Mouse (Mus musculus): ENCODE measurements around the gene Pde4c. TPM values are rescaled to one million over a fixed set of nuclear protein-coding genes. Genes with fewer than 3 reads are reported as not detected.

Gene Pde4c
- total RNA-seq, 2 experiments from 2014 or later = 0.74 to 1.0 TPM

DNA sequence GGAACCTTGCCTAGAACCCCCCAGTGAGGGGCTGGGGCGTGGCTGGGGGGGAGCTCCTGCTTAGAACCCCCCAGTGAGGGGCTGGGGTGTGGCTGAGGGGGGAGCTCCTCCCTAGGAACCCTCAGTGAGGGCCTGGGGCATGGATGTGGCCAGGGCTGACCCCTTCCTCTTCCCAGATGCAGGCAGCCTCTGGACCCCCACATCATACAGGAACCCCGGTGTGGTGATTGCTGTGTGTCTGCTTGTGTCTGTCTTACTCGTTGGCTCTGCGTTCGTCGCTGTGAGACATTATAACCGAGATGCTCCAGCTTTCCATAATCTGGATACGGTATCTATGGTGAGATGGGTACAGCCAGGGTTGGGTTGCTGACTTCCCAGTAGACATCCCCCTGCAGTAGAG, 1.9 kb upstream of the Pde4c start:
- no peak for DNase-seq

DNA sequence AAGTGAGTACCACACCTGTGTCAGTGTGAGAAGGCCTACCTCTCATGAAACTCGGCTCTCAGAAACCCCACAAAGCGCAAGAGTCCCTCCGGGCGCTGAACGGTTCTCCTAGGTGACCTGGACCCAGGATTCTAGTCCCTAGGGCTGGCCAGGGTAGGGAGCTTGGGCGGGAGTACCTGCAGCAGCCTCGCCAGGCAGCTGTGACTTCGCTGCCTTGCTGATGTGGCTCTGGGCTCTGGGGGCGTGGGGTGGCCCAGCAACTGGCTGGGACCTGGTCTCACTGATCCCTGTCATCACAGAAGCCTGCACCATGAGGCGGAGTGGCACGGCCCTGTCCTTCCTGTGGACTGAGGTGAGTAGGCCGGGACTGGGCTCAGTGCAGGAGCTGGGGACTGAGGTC, 696 bp downstream of the Pde4c start:
- DNase-seq = no peak

DNA sequence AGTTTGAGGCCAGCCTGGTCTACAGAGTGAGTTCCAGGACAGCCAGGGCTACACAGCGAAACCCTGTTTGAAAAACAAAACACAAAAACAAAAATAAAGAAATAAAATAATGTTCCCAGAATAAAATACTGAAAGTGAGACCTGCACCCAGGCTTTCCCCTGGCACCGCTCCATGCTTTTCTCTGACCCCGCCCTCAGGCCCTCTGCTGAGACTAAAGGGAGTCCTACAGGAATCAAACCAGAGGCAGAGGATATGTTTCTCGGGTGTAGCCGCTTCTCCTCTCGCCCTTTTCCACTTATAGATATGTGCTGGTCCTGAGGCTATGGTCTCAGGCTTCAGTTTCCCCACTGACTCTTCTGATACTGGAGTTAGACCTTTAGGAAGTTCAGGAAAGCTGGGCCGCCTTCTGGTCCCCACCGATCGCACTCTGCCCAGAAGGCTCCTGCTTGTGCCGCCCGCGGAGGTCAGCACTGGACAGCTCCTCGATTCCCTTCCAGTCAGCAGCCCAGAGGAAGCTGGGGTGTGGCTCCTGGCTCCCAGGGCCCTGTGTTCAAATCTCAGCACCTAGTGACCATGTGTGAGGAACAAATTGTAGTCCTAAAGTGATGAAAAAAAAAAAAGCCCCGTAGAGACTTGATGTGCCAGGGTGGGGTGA, 2.4 kb downstream of the Pde4c start:
- DNase-seq = peak; percentile 63

DNA sequence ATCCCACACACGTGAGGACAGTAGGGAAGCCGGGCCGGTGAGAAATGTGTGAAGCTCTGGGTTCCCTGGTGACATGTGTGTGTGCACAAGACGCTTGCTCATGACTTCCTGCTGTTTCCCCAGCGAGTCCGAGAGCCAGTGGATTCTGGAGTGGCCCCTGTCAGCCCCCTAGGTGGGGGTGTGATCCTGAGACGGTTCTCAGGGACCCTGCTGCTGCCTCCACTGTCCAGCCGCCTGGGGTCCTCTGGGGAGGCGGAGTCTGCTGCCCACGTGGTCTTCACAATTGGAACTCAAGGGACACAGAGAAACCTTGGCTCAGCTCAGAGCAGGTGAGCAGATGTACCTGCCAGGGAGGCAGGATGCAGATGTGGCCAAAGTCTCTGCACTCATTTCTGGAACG, 3.2 kb downstream of the Pde4c start:
- no peak for DNase-seq

DNA sequence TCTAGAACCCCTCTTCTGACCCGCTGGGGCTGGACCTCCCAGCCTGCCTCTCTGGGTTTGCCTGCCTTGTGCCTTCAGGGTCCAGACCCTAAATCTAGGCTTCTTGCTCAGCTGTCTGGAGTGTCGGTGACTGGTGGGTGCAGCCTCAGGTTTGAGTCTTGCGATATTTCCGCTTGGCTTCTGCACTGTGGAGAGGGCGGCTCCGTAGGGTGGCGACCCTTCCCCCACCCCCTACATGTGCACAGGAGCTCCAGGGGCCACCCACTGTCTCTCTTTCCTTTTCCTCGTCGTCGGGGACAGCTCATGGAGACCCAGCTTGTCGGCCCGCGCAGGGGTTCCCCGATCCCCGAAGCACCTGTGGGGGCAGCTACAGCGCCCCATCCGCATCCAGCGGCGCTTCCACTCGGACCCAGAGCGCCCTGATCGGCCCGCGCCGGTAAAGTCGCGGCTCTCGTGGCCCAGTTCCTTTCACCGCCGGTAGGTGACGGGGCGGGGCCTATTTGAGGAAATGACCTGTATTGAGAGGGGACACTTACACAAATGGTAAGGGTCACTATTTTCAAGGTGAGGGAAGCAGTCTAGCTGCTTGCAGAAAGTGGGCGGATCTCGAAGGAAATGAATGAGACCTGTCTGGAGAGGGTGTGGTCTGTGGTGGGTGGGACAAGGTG, 6.4 kb downstream of the Pde4c start:
- no peak for DNase-seq

DNA sequence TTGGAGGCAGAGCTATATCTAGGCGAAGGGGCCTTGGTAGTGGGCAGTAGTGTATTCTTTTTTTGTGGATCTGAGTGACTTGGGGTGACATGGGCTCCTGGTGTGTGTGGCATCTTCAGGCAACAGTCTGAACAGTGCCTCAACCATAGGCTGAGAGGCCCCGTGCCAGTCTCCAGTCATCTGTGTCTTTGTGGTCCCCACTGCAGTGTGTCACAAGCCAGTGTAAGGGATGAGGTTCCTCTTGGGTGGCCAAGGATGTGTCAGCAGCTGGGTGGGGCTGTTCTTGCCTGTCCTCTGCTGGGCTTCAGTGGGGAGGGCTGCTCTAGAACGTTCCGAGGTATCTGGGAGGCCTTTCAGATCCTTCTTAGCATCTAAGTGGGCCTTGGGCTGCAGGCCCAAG, 7.4 kb downstream of the Pde4c start:
- no peak for DNase-seq

DNA sequence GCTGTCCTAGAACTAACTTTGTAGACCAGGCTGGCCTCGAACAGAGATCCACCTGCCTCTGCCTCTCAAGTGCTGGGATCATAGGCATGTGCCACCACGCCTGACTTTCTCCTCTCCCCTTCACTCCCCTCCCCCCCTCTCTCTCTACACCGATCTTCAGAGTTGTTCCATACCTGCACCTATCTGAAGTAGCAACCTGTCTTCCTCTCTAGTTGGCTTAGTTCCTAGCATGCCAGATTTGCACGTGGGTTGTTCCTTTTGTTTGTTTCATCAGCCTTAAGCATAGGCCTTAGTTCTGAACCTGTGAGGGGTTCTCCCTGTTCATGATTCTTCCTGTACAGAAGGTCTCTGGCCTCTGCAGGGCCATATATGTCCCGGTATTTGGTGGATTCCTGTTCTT, 14.2 kb downstream of the Pde4c start:
- DNase-seq = no peak

DNA sequence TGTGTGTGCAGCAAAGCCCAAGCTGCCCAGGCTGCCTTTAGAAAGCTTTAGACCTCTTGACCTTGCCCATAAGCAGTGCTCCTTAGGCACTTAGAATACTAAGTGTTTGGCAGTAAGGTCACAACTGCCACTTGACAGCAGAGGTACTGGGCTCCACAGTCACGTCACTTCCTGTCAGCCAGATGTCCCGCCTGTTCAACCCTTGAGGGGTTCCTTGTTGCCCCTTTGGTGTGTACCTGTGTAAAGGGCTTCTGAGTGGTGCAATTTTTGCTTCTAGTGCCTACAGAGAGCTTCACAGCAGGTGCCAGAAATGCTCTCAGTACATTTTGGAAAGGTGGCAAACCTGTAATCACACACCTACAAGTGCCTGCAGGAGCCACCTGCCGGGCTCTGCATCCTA, 14.7 kb downstream of the Pde4c start:
- DNase-seq = no peak

DNA sequence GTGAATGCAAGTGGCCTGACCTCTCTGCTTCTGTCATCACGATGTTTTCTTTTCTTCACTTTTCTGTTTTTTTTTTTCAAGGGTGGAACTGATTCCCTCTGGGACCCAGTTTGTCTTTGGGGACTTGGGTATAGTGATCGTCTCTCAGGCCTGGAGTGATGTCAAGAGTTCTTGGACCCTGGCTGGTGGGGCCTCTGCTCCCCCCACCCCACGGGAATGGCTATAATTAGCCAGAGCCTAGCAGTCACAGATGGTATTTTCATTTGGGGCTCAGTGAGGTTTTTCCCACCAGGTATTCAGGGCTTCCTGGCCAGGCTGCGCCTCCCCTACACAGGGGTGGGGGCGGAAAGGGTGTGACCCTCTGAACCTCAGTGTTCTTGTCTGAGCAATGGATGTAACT, 18.1 kb downstream of the Pde4c start:
- no peak for DNase-seq

DNA sequence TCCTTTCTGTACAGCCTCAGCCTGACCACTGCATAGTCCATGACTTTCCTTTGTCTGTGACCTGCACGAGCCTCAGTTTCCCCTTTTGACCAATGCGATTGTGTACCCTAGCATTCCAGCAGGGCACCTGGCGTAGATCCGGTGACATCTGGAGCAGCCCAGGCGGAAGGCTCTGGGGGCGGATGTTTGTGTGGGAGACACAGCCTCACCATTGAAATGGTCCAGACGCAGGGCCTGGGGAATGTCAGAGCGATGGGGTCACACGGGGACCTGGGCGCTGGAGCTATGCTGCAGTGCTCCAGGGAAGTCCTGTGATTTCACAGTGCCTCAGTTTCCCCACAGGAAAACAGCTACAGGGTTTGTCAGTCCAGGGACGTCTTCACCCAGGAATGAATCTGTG, 18.7 kb downstream of the Pde4c start:
- peak; percentile 17 for DNase-seq

DNA sequence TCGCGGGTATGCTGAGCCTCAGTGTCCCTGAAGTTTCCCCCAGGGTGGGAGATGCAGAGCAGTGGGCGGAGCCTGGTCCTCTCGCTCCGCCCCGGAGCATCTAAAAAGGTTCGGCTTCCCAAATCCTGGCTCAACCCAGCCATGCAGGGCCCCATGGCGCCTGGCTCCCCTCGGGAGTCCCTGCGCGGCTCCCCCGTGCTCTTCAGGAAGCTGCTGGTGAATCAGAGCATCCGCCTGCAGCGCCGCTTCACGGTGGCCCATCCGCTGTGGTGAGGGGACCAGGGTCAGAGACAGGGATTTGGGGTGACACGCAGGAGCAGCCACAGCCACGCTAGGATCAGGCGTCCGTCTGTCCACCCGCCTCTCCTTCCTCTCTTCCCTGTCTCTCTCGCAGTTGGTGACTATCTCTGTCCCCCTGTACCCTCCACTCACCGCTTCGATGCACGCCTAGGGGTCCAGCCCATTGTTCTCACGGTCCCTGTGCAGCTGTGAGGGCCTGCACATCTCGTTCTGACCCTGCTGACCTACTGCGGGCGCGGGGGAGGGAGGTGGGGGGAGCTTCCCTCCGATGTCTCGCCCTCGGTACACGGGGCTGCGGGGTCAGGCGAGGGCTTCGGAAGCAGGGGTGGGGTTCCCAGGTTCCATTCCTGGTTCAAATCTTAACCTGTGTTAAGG, 19.6 kb downstream of the Pde4c start:
- DNase-seq = peak; percentile 43

DNA sequence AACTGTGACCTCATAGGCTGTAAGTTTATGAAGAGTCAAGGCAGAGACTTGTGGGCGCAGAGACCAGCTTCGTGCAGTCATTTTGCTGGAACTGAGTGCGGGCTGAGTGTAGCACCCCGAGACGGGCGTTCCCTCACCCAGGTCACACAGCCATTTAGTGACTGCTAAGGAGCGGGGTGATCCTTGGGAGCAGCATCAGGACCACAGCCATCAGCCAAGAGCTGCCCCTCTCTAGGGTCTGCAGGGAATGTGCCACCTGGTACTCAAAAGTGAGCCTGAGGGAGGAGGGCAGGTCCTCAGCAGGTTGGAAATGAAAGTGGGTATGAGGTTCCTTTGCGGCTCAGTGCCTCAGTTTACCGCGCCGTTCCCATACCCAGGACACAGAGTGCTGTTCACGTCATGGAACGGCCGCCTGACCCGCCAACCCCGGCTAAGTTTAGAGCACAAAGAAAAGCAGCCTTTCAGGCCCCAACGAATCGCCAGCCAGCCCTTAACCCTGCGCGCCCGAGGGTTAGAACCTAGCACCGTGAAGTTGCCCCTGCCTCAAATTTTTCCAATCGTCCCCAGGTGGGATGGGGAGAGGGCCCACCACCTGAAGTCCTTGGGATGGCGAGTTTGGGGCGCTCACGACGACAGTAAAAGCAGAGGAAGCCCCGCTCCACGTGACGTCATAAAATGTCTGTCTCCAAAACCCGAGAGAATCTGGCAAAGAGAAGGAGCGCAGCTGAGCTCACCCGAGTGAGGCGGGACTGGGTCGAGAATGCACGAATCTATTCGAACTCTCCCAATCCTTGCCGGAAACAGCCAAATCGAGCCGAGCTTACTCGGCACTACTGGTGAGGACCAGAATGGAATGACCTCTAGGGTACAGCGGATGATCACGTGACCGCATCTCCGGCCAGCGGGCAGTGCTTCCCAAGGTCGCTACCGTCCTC, 20.4 kb downstream of the Pde4c start:
- DNase-seq = peak; percentile 62

DNA sequence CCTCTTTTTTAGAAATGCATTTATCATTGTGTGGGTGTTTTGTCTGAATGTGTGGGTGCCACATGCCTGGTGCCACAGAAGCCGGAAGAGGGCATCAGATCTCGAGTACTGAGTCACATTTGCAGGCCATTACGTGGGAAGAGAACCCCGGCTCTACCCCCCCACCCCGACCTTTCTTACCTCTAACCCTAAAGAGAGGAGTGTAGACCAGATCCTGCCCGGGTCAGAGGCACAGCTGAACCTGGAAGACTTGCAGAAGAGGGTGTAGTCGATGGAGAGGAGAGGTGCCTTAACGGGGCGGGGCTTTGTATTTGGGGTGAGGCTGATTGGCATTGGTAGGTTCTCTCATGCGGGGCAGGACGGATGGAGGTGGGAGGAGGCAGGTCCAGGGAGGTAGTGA, 21.3 kb downstream of the Pde4c start:
- DNase-seq = no peak

DNA sequence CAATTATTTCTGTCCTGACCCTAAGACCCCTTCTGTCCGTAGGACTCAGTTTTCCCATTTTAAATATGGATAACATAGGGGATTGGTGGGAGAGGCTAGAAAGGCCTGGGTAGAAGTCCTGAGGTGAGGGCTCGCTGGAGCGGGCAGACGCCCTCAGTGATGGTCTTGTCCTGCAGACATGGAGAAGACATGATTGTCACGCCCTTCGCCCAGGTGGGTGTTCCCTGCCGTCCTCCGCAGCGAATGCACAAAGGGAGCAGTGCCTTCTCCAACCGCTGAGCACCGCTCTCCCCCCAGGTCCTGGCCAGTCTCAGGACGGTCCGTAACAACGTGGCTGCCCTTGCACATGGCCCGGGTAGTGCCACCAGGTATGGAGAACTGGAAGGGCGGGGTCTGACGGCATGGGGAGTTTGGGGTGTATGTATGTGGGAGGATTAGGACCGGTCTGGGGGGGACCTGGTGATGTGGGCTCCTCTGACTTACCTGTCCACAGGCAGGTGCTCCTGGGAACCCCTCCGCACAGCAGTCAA, 22.2 kb downstream of the Pde4c start:
- no peak for DNase-seq

DNA sequence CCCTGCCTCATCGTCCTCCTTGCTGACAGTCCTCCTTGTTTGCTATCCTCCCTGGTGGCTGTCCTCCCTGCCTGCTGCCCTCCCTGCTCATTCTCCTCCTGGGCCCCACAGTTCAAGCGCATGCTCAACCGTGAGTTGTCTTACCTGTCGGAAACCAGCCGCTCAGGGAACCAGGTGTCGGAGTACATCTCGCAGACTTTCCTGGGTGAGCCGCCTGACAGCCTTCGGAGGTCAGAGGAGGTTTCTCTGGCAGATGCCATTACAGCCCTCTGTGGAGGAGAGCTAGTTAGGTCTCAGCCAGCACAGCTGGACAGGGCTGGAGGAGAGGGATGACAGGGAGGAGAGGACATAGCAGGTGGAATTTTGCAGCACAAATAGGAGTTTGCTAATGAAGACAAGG, 23.2 kb downstream of the Pde4c start:
- DNase-seq = no peak

DNA sequence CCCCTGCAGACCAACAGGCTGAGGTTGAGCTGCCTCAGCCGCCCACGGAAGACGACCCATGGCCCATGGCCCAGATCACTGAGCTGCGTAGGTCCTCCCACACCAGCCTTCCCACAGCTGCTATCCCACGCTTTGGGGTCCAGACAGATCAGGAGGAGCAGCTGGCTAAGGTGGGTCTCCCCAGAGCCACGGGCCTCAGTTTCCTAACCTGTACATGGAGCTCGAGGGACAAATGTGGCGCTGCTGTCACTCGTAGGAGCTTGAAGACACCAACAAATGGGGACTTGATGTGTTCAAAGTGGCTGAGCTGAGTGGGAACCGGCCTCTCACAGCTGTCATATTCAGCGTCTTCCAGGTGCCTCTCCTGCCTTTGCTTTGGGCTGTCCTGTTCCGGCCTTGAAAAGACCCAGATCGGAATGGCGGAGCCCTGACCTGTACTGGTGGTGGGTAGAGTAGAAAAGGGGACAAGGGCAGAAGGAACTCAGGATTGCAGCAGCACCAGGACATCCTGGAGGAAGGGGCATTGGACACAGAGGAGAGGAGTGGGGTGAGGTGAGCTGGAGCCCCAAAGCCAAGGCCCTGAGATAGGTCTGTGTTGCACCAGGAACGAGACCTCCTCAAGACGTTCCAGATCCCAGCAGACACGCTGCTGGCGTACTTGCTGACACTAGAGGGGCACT, 23.8 kb downstream of the Pde4c start:
- DNase-seq = no peak

DNA sequence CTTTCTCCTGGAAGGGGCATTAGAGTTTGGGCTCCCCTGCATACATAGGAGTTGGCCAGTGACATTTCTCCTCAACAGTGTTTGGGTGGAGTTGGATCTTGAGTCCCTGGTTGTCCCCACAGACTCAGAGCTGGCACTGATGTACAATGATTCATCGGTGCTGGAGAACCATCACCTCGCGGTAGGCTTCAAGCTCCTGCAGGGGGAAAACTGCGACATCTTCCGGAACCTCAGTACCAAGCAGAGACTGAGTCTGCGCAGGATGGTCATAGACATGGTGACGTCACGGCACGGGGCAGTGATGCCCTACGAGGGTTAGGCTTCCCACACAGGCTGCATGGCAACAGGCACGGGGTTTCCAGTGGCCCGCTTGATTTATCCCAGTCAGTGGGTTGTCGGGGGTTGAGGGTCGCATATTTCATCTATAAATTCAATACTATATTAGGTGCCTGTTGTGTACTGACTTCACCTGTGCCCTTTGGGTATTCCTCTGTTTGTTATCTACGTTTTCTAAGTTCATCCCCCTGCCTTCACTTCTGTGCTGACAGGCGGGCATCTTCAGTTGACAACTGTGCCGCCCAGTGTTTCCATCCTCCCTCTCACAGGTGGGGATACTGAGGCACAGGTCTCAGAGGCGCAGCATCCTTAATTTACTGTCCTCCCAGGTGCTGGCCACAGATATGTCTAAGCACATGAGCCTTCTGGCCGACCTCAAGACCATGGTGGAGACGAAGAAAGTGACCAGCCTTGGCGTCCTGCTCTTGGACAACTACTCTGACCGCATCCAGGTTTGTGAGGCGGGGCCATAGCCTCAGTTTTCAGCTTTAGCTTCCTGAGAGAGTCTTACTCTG, 25.0 kb downstream of the Pde4c start:
- DNase-seq = no peak

DNA sequence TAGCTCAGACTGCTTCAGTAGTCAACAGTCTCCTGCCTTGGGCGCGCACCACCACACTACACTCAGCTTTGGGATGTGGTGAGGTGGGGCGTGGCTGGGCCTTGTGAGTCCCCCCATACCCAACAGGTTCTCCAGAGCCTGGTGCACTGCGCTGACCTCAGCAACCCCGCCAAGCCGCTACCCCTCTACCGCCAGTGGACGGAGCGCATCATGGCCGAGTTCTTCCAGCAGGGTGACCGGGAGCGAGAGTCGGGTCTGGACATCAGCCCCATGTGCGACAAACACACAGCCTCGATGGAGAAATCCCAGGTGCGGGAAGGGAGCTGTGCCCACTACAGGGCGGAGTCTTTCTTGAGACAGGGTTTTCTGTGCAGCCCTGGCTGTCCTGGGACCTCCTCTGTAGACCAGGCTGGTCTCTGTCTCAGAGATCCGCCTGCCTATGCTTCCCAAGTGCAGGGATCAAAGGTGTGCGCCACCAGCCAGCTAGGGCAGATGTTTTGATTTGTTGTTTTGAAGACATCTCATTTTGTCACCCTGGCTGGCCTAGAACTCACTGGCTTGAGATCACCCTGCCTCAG, 25.7 kb downstream of the Pde4c start:
- peak; percentile 9 for DNase-seq

DNA sequence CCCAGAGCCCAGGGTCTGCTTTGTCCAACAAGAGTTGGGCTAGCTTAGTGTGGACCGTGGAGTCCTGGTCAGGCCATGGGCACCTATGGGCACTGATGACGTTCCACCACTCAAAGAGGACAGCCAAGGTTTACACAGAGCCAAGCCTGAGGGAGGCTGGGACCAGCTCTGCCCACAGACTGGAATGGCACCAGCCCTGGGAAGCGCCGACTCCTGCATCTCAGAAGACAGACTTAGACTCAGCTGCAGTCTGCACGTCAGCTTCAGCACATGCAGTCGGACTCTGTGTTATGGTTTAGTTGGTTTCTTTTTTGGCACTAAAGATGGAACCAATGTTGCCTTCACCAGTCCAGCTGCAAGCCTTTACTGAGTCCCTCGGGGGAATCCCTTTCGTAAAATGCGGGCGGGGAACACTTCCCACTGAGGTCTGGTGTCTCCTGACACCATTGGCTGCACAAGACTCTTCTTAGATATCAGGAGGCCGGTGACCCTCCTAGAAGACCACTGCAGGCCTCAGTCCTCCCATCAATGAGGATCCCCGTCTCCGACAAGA, 26.7 kb downstream of the Pde4c start:
- DNase-seq = peak; percentile 24
